Mouse (Mus musculus) MEL (cell line): ENCODE measurements around the gene Vwc2l. TPM values are rescaled to one million over a fixed set of nuclear protein-coding genes. Genes with fewer than 3 reads are reported as not detected.

Source experiments
- DNase-seq: peaks from one replicate; pipeline ENCODE4 v3.0.0; 2011; ENCODE audit warnings: low read depth, low spot score
- H3K27ac ChIP-seq: 2 replicates; pipeline ENCODE4 v1.5.1; 2012; ENCODE audit warnings: low read depth, mild to moderate bottlenecking, control low read depth, low read length, moderate library complexity; ENCODE audit not compliant: control insufficient read depth
- H3K27me3 ChIP-seq, 2 experiments: fragments of 150-350 bp in 1 of 2; sonication (generic) in 1 of 2; 2 replicates each; pipeline ENCODE4 v1.6.1; 2012; ENCODE audit warnings: low read length in 2 of 2, mild to moderate bottlenecking in 2 of 2, improper control_type of control experiment in 1 of 2, moderate library complexity in 1 of 2; ENCODE audit not compliant: insufficient read depth in 2 of 2, control insufficient read depth in 1 of 2
- H3K36me3 ChIP-seq, 2 experiments: 2 replicates each; pipeline ENCODE4 v1.6.1; 2012 to 2014; ENCODE audit warnings: low read length in 2 of 2, improper control_type of control experiment in 1 of 2, inconsistent platforms in 1 of 2, mild to moderate bottlenecking in 1 of 2; ENCODE audit not compliant: insufficient read depth in 2 of 2, control insufficient read depth in 1 of 2
- H3K4me1 ChIP-seq, 2 experiments: fragments of 150-350 bp in 1 of 2; sonication (generic) in 1 of 2; 2 replicates each; pipeline ENCODE4 v1.6.1; 2012; ENCODE audit warnings: low read length in 2 of 2, improper control_type of control experiment in 1 of 2, mild to moderate bottlenecking in 1 of 2; ENCODE audit not compliant: insufficient read depth in 2 of 2, control insufficient read depth in 1 of 2
- H3K4me3 ChIP-seq, 2 experiments: fragments of 150-350 bp in 1 of 2; sonication (generic) in 1 of 2; 2 replicates each; pipeline ENCODE4 v1.5.1; 2012; ENCODE audit warnings: low read depth in 2 of 2, low read length in 2 of 2, mild to moderate bottlenecking in 2 of 2, moderate library complexity in 2 of 2, control low read depth in 1 of 2, improper control_type of control experiment in 1 of 2; ENCODE audit not compliant: control insufficient read depth in 1 of 2, insufficient read depth in 1 of 2
- H3K79me2 ChIP-seq: 2 replicates; pipeline ENCODE4 v1.6.1; 2012; ENCODE audit warnings: mild to moderate bottlenecking, low read length, moderate library complexity; ENCODE audit not compliant: control insufficient read depth, poor library complexity, insufficient read depth
- H3K9ac ChIP-seq: 2 replicates; pipeline ENCODE4 v1.6.1; 2012; ENCODE audit warnings: low read depth, mild to moderate bottlenecking, control low read depth, low read length, moderate library complexity; ENCODE audit not compliant: control insufficient read depth, poor library complexity, severe bottlenecking
- H3K9me3 ChIP-seq: fragments of 150-350 bp; sonication (generic); replicated peaks from 2 replicates; pipeline ENCODE4 v1.6.1; 2012; ENCODE audit warnings: mild to moderate bottlenecking, low read length, improper control_type of control experiment, moderate library complexity; ENCODE audit not compliant: insufficient read depth
- BHLHE40 ChIP-seq: IDR thresholded peaks from 2 replicates; pipeline ENCODE4 v1.6.1; 2012; ENCODE audit warnings: low read depth, mild to moderate bottlenecking, inconsistent platforms, low read length, improper control_type of control experiment, borderline replicate concordance
- CHD2 ChIP-seq: IDR thresholded peaks from 2 replicates; pipeline ENCODE4 v1.6.1; 2011; ENCODE audit warnings: low read length, improper control_type of control experiment
- ELF1 ChIP-seq: IDR thresholded peaks from 2 replicates; pipeline ENCODE4 v1.6.1; 2014; ENCODE audit warnings: low read depth, mild to moderate bottlenecking, inconsistent platforms, low read length, improper control_type of control experiment, moderate library complexity
- HCFC1 ChIP-seq: IDR thresholded peaks from 2 replicates; pipeline ENCODE4 v1.6.1; 2012; ENCODE audit warnings: low read depth, mild to moderate bottlenecking, inconsistent platforms, low read length, improper control_type of control experiment, moderate library complexity
- MAFK ChIP-seq: IDR thresholded peaks from 2 replicates; pipeline ENCODE4 v1.6.1; 2011; ENCODE audit warnings: low read depth, mild to moderate bottlenecking, low read length, improper control_type of control experiment, borderline replicate concordance
- MAZ ChIP-seq: IDR thresholded peaks from 2 replicates; pipeline ENCODE4 v1.6.1; 2012; ENCODE audit warnings: low read depth, mild to moderate bottlenecking, inconsistent platforms, low read length, improper control_type of control experiment
- MEF2A ChIP-seq: IDR thresholded peaks from 2 replicates; pipeline ENCODE4 v1.6.1; 2014; ENCODE audit warnings: low read depth, mild to moderate bottlenecking, inconsistent platforms, low read length, improper control_type of control experiment; ENCODE audit not compliant: poor library complexity, insufficient replicate concordance, severe bottlenecking; ENCODE audit errors: extremely low read depth
- MYB ChIP-seq: IDR thresholded peaks from 2 replicates; pipeline ENCODE4 v1.6.1; 2011; ENCODE audit warnings: mild to moderate bottlenecking, low read depth, low read length, improper control_type of control experiment
- MYC ChIP-seq: IDR thresholded peaks from 2 replicates; pipeline ENCODE4 v1.6.1; 2011; ENCODE audit warnings: low read depth, mild to moderate bottlenecking, low read length, improper control_type of control experiment, moderate library complexity
- POLR2A ChIP-seq, 2 experiments: IDR thresholded peaks; 2 replicates each; pipeline ENCODE4 v1.6.1; 2011 to 2012; ENCODE audit warnings: low read length in 2 of 2, mild to moderate bottlenecking in 2 of 2, control low read depth in 1 of 2, improper control_type of control experiment in 1 of 2, low read depth in 1 of 2, moderate library complexity in 1 of 2; ENCODE audit not compliant: control insufficient read depth in 1 of 2, insufficient read depth in 1 of 2, poor library complexity in 1 of 2
- POLR2AphosphoS2 ChIP-seq: IDR thresholded peaks from 2 replicates; pipeline ENCODE4 v1.6.1; 2011; ENCODE audit warnings: low read length, improper control_type of control experiment
- RCOR1 ChIP-seq: IDR thresholded peaks from 2 replicates; pipeline ENCODE4 v1.6.1; 2012; ENCODE audit warnings: low read depth, mild to moderate bottlenecking, inconsistent platforms, low read length, improper control_type of control experiment
- TAL1 ChIP-seq: IDR thresholded peaks from 2 replicates; pipeline ENCODE4 v1.6.1; 2012; ENCODE audit warnings: mild to moderate bottlenecking, inconsistent platforms, low read length, moderate library complexity, mixed read lengths
- UBTF ChIP-seq: IDR thresholded peaks from 2 replicates; pipeline ENCODE4 v1.6.1; 2012; ENCODE audit warnings: low read depth, mild to moderate bottlenecking, inconsistent platforms, low read length, improper control_type of control experiment, moderate library complexity, borderline replicate concordance; ENCODE audit not compliant: insufficient read depth
- USF1 ChIP-seq: IDR thresholded peaks from 2 replicates; pipeline ENCODE4 v1.6.1; 2014; ENCODE audit warnings: low read depth, mild to moderate bottlenecking, inconsistent platforms, low read length, improper control_type of control experiment, moderate library complexity
- USF2 ChIP-seq, 2 experiments: IDR thresholded peaks; 2 replicates each; pipeline ENCODE4 v1.6.1; 2011 to 2012; ENCODE audit warnings: improper control_type of control experiment in 2 of 2, low read length in 2 of 2, borderline replicate concordance in 1 of 2, inconsistent platforms in 1 of 2, low read depth in 1 of 2, mild to moderate bottlenecking in 1 of 2; ENCODE audit not compliant: insufficient read depth in 1 of 2
- ZMIZ1 ChIP-seq: IDR thresholded peaks from 2 replicates; pipeline ENCODE4 v1.6.1; 2012; ENCODE audit warnings: low read depth, mild to moderate bottlenecking, inconsistent platforms, low read length, improper control_type of control experiment, moderate library complexity
- polyA plus RNA-seq, 2 experiments: library from polyadenylated mRNA; stranded (reverse) in 1 of 2; unstranded in 1 of 2; fragments of >175 nt in 1 of 2; fragments of >200 nt in 1 of 2; gene quantifications; 2 replicates each; pipeline versions ENCODE4 v1.2.1 to v1.2.4; 2012; ENCODE audit warnings: low replicate concordance in 2 of 2, low read depth in 1 of 2; ENCODE audit not compliant: insufficient read length in 2 of 2, insufficient read depth in 1 of 2, missing spikeins in 1 of 2
- total RNA-seq: library from RNA; depleted of rRNA; stranded (reverse); fragments of 300-350 nt; gene quantifications from 2 replicates; pipeline ENCODE4 v1.2.3, GENCODE M21; 2012

Vwc2l gene
- total and polyA plus RNA-seq, 3 experiments = not detected

GRCm38 (mm10) chr1:70791636-70792035 is 66.1 kb downstream of the Vwc2l start:
- Histone ChIP-seq H3K79me2 (no peaks in the 10 kb centered on the region), H3K9me3 (no peaks in the 10 kb centered on the region), H3K4me1 (no peaks in the 10 kb centered on the region), H3K9ac (no peak overlapping the region), H3K27me3 (no peaks in the 10 kb centered on the region), H3K36me3 (no peaks in the 10 kb centered on the region), H3K4me3 (no peak overlapping the region), H3K27ac (no peak overlapping the region)
- no peak for TF ChIP-seq MYC
- no peak for TF ChIP-seq USF1
- no peak for TF ChIP-seq MAFK
- no peak for TF ChIP-seq USF2 (IDR thresholded peaks at IDR 0.05; ENCODE audit: borderline replicate concordance in 1 of 2, insufficient read depth in 1 of 2, low read depth in 1 of 2, low read length in 2 of 2)
- TF ChIP-seq MYB = no peak
- no peak for TF ChIP-seq ELF1
- no peak for TF ChIP-seq HCFC1
- TF ChIP-seq CHD2 = no peak
- no peak for TF ChIP-seq MEF2A
- TF ChIP-seq MAZ = no peak
- DNase-seq = no peak

GRCm38 (mm10) chr1:70795094-70795493 is 69.6 kb downstream of the Vwc2l start:
- Histone ChIP-seq H3K9me3 (no peaks in the 10 kb centered on the region), H3K9ac (no peak overlapping the region), H3K36me3 (no peaks in the 10 kb centered on the region), H3K79me2 (no peaks in the 10 kb centered on the region), H3K27me3 (no peaks in the 10 kb centered on the region), H3K4me1 (no peaks in the 10 kb centered on the region), H3K27ac (no peak overlapping the region), H3K4me3 (no peak overlapping the region)
- no peak for DNase-seq
- no peak for TF ChIP-seq UBTF
- TF ChIP-seq BHLHE40 = no peak
- no peak for TF ChIP-seq USF1
- TF ChIP-seq POLR2A (IDR thresholded peaks at IDR 0.05; ENCODE audit: control insufficient read depth in 1 of 2, insufficient read depth in 1 of 2, low read depth in 1 of 2, low read length in 2 of 2, poor library complexity in 1 of 2) = no peak
- TF ChIP-seq RCOR1 = no peak
- TF ChIP-seq TAL1 = no peak
- no peak for TF ChIP-seq USF2 (IDR thresholded peaks at IDR 0.05; ENCODE audit: borderline replicate concordance in 1 of 2, insufficient read depth in 1 of 2, low read depth in 1 of 2, low read length in 2 of 2)
- TF ChIP-seq ZMIZ1 = no peak
- TF ChIP-seq POLR2AphosphoS2 = no peak
- no peak for TF ChIP-seq MAZ
- no peak for TF ChIP-seq MEF2A
